Mouse (Mus musculus) MEL-GATA-1-ER (cell line): ENCODE results near the gene 2610507B11Rik.

Experiments
- DNase-seq: peaks from one replicate; pipeline ENCODE4 v3.0.0-alpha.2; 2012; ENCODE audit warnings: low read depth; ENCODE audit errors: extremely low read depth

The 2610507B11Rik gene

GRCm38 (mm10) chr11:78337040-78337439 lies 75.5 kb downstream of the 2610507B11Rik start:
- no peak for DNase-seq
